Mouse (Mus musculus) hindbrain, postnatal 0 days (tissue): ENCODE results near the gene Ndc1. TPM values are rescaled to one million over a fixed set of nuclear protein-coding genes. Genes with fewer than 3 reads are reported as not detected.
A peak's percentile ranks its signal among the peaks of the same experiment; 100 is the strongest.

Source experiments
- ATAC-seq: fragments of 200-750 bp; cut with Nextera tagmentation; 2 replicates; pipeline ENCODE4 v1.8.0; 2017; ENCODE audit warnings: mild to moderate bottlenecking, moderate TSS enrichment, moderate library complexity
- DNase-seq: peaks from one replicate; pipeline ENCODE4 v3.0.0-alpha.2; 2015; ENCODE audit warnings: low spot score
- H3K27ac ChIP-seq: fragments of 300-500 bp; sonication (generic); 2 replicates; pipeline ENCODE4 v1.5.1; 2014; ENCODE audit warnings: mild to moderate bottlenecking
- H3K27me3 ChIP-seq: fragments of 300-500 bp; sonication (generic); 2 replicates; pipeline ENCODE4 v1.6.1; 2014; ENCODE audit warnings: low read length, mixed read lengths; ENCODE audit not compliant: insufficient read depth
- H3K36me3 ChIP-seq: fragments of 300-500 bp; sonication (generic); 2 replicates; pipeline ENCODE4 v1.6.1; 2014; ENCODE audit warnings: low read length, mixed read lengths; ENCODE audit not compliant: insufficient read depth
- H3K4me1 ChIP-seq: fragments of 300-500 bp; sonication (generic); 2 replicates; pipeline ENCODE4 v1.6.1; 2014; ENCODE audit warnings: antibody characterized with exemption, low read length, mixed read lengths; ENCODE audit not compliant: insufficient read depth
- H3K4me2 ChIP-seq: fragments of 300-500 bp; sonication (generic); 2 replicates; pipeline ENCODE4 v1.6.1; 2014; ENCODE audit warnings: low read depth, mild to moderate bottlenecking, low read length, moderate library complexity, mixed read lengths
- H3K4me3 ChIP-seq: fragments of 300-500 bp; sonication (generic); 2 replicates; pipeline ENCODE4 v1.5.1; 2014; ENCODE audit warnings: low read length
- H3K9ac ChIP-seq: fragments of 300-500 bp; sonication (generic); replicated peaks from 2 replicates; pipeline ENCODE4 v1.6.1; 2014; ENCODE audit warnings: mild to moderate bottlenecking, low read length, moderate library complexity, mixed read lengths
- H3K9me3 ChIP-seq: fragments of 300-500 bp; sonication (generic); 2 replicates; pipeline ENCODE4 v1.6.1; 2016; ENCODE audit warnings: low read length, mixed read lengths
- CTCF ChIP-seq: IDR thresholded peaks from 2 replicates; pipeline ENCODE4 v1.5.1; 2016; ENCODE audit warnings: antibody characterized with exemption, control low read depth, low read depth
- WGBS: fragments of 180-500 bp; shearing (Covaris S2); extraction: QIAGEN DNeasy Blood & Tissue Kit; methylation state at CpG from one replicate; pipeline ENCODE4 v1.1.7; 2014; 5-methylcytosine and 5-hydroxymethylcytosine counted together
- polyA plus RNA-seq: library from polyadenylated mRNA; unstranded; fragments of >200 nt; fragmentation: Nextera tagmentation; extraction: Ambion mirVana; gene quantifications from 2 replicates; pipeline ENCODE4 v1.2.1, GENCODE M21; 2015
- total RNA-seq: library from RNA; depleted of rRNA; stranded (reverse); fragments of >200 nt; gene quantifications from 2 replicates; pipeline ENCODE4 v1.2.3, GENCODE M21; 2014

Ndc1 gene
- total and polyA plus RNA-seq, 2 experiments from 2014 or later = 19.4 to 34.8 TPM

- no peak overlapping the region for H3K4me2 ChIP-seq
- TF ChIP-seq CTCF = no peak
Measured at GRCm38 (mm10) chr4:107443621-107444020, 76.0 kb downstream of the Ndc1 start.

DNA sequence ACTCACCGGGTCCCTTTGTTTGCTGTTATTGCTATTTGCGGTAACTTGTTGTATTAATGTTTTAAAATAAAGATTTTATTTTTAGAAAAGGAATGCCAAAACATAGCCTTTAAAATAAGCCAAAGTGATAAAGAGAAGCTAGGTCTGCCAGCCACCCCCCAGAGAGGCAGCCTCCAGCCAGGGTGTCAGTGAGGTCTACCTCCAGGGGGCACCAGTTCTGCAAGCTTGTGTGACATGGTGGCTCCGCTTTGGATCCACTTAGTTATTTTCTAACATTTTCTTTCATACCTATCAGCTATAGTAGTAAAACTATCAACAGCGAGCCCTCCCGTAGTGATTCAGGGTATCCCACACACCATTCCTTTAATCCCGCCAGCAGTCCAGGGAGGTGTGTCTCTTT lies 80.9 kb downstream of the Ndc1 start:
- DNase-seq = no peak
- 94% methylated on average over 6 of the region's 6 CpGs for WGBS
- Histone ChIP-seq H3K36me3 (no peaks in the 10 kb centered on the region), H3K4me3 (no peak overlapping the region), H3K27me3 (no peaks in the 10 kb centered on the region), H3K4me2 (no peak overlapping the region), H3K9me3 (0 out of 2 replicates have a peak, but pooled peaks cover 3% of the 10 kb centered on the region), H3K4me1 (no peaks in the 10 kb centered on the region), H3K27ac (no peak overlapping the region), H3K9ac (no peak overlapping the region)
- TF ChIP-seq CTCF = no peak; the same call in 1 of the 2 replicates
- no peak for ATAC-seq

More at GRCm38 (mm10) chr4:107443621-107444020, 76.0 kb downstream of the Ndc1 start:
- Histone ChIP-seq H3K36me3 (no peaks in the 10 kb centered on the region), H3K9me3 (0 out of 2 replicates have a peak, but pooled peaks cover 3% of the 10 kb centered on the region), H3K4me3 (no peak overlapping the region), H3K4me1 (no peaks in the 10 kb centered on the region), H3K27ac (no peak overlapping the region), H3K27me3 (no peaks in the 10 kb centered on the region), H3K9ac (no peak overlapping the region)
- ATAC-seq (no peak), DNase-seq (no peak)
- whole genome bisulfite sequencing = 66% methylated on average over 11 of the region's 11 CpGs

- 0 out of 2 replicates have a peak, but pooled peaks cover 3% of the 10 kb centered on the region for H3K9me3 ChIP-seq
Measured at GRCm38 (mm10) chr4:107449519-107449918, 81.9 kb downstream of the Ndc1 start.

DNA sequence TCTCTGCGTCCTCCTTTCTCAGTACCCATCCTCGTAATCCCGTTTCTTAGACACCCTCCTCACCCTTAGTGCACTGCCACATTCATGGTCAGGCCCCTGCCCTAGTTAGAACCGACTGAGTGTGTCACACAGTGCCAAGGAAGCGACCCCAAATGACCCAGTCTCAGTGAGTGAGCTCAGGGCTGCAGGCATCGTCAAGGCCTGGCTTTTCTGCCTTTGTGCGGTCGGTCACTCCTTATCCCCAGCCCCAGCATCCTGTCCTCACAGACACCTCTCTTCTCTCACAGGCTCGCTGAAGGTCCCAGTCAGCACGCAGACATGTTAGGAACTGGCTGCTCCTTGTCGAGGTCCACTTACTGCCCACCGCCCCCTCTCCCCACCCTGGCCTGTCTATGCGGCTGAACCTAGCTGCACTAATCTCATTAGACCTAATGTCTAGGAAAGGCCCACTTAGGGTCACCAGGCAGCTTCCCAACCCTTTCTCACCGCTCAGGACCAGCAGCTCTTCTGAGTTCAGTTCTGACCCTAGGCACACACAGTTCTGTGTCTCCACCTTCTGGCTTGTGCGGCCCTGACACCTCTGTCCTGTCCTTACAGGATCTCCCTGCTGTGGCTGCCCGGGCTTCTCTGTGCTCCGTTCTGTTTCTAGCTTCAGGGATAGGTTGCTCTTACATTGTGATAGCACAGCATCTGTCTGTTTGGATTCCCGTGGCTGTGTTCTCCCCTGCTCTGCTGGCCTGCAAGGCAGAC lies 84.9 kb downstream of the Ndc1 start:
- no peaks in the 10 kb centered on the region for H3K9me3 ChIP-seq
- ATAC-seq (no peak), DNase-seq (no peak)
- no peak; the same call in 1 of the 2 replicates for TF ChIP-seq CTCF
- no peak overlapping the region for H3K27ac ChIP-seq
- 77% methylated on average over 18 of the region's 18 CpGs for WGBS
- H3K4me3 ChIP-seq = no peak overlapping the region
- no peaks in the 10 kb centered on the region for H3K4me1 ChIP-seq
- H3K36me3 ChIP-seq = no peaks in the 10 kb centered on the region
- no peak overlapping the region for H3K4me2 ChIP-seq
- H3K27me3 ChIP-seq = no peaks in the 10 kb centered on the region; the same call in 1 of the 2 replicates
- no peak overlapping the region for H3K9ac ChIP-seq

More at GRCm38 (mm10) chr4:107449519-107449918, 81.9 kb downstream of the Ndc1 start:
- H3K4me1 ChIP-seq = no peaks in the 10 kb centered on the region
- DNase-seq (no peak), ATAC-seq (no peak)
- no peak overlapping the region for H3K27ac ChIP-seq
- H3K27me3 ChIP-seq = no peaks in the 10 kb centered on the region
- H3K4me3 ChIP-seq = no peak overlapping the region
- no peak overlapping the region for H3K9ac ChIP-seq
- H3K36me3 ChIP-seq = no peaks in the 10 kb centered on the region
- WGBS = 78% methylated on average over 13 of the region's 13 CpGs
- TF ChIP-seq CTCF = no peak
- H3K4me2 ChIP-seq = no peak overlapping the region

DNA sequence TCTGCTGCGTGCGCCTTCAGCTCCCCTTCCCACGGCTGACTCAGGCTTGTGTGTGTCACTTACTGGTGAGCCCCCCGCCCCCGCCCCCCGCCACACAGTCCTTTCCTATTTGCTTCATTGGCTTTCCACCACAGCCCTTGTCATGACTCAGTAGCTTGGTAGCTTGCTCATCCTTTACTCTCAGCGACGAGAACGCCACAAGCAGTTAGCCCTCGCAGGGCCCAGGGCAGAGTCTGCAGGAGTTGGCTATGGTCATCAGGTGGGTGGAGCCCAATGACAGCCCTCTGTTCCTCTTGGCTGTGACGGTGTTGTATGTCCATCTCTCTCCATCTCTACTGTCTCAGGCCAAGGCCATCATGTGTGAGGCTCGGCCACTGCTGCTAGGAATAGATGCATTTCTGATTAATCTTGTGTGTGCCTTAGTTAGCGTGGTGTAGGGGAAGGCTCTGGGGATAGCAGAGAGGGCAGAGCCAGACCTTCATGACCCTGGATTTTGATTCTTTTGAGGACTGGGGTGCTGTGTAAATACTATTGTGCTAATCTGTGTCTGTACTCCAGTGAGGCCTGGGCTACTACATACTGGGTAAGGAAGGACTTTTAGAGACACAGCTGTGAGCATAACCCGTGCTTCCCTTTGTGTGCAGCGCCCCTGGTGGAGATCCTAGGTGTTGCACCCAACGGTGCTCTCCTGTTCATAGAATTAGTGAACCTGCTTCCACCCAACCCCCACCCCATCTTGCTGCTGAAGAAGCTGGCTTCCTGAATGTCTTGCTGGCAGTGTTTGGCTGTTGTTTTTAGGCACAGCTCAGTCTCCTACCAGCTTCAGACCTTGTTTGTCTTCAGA lies 85.8 kb downstream of the Ndc1 start:
- DNase-seq (peak; percentile 95), ATAC-seq (peak; percentile 84)
- Histone ChIP-seq H3K9me3 (no peaks in the 10 kb centered on the region), H3K27ac (peak overlapping the region; percentile 32; the same call in 1 of the 2 replicates), H3K36me3 (no peaks in the 10 kb centered on the region), H3K4me3 (no peak overlapping the region), H3K9ac (no peak overlapping the region), H3K4me2 (no peak overlapping the region), H3K4me1 (no peaks in the 10 kb centered on the region), H3K27me3 (no peaks in the 10 kb centered on the region; the same call in 1 of the 2 replicates)
- TF ChIP-seq CTCF = peak; percentile 98
- WGBS = 56% methylated on average over 16 of the region's 16 CpGs

- Histone ChIP-seq H3K4me3 (no peak overlapping the region), H3K4me2 (no peak overlapping the region), H3K9me3 (no peaks in the 10 kb centered on the region), H3K36me3 (no peaks in the 10 kb centered on the region), H3K27ac (no peak overlapping the region), H3K27me3 (no peaks in the 10 kb centered on the region; the same call in 1 of the 2 replicates), H3K4me1 (no peaks in the 10 kb centered on the region), H3K9ac (no peak overlapping the region)
- WGBS = 64% methylated on average over 12 of the region's 12 CpGs
- DNase-seq (no peak), ATAC-seq (no peak)
- TF ChIP-seq CTCF = no peak
Measured at GRCm38 (mm10) chr4:107457602-107458001, 90.0 kb downstream of the Ndc1 start.
